Mouse (Mus musculus): ENCODE measurements at regions not wholly inside any gene's neighbourhood (a gene's known extent, or its start where the extent isn't known, plus 50 kb on each side); places are given as distances from the start of the nearest gene placed in this dataset.

DNA sequence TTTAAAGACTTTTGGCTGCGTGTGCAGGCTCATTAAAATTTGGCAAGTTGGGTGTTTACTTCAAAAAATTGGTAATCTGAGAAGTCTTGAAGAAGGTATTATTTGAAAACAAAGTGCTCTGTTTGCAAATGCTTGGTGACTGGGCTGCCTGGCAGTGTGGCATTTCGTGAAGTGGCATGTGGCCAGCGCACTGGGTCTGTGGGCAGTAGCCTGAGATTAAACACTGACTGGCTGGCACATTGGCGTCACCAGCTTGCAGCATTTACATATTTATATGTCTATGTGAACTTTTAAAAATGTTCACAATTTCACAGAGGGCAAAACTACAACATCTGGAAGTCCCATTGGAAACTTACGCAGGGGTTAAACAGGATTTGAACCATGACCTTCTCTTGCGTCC is 261.3 kb downstream of the Trib2 start:
- TF ChIP-seq CHD2 (IDR thresholded peaks at IDR 0.05; ENCODE audit: low read depth, low read length) (no peak), HCFC1 (IDR thresholded peaks at IDR 0.05; ENCODE audit: borderline replicate concordance, insufficient read depth, low read length) (no peak)
